Mouse (Mus musculus) heart, postnatal 25 days (tissue): ENCODE data around the gene Fam8a1. TPM values are rescaled to one million over a fixed set of nuclear protein-coding genes. Genes with fewer than 3 reads are reported as not detected.

Experiments
- DNase-seq: peaks from one replicate; pipeline ENCODE4 v3.0.0; 2022; ENCODE audit warnings: low spot score
- intact Hi-C: fragments of 180-260 bp; cut with DNase I; formaldehyde crosslinking; loops from one replicate; pipeline ENCODE4 v1.15.1; 2025
- total RNA-seq, 2 experiments: library from RNA; stranded (reverse); gene quantifications; 2 replicates each; pipeline ENCODE4 v1.2.3; 2021

Fam8a1 gene
- total RNA-seq, result 10 to 100 TPM; 31.0 to 37.0 TPM

- intact Hi-C loops, result no loop called here
- DNase-seq, result peak; percentile 81
Observed at GRCm38 (mm10) chr13:46669048-46669619, at the start of gene Fam8a1. Gene Fam8a1 (plus strand): TSS chr13:46669522.

GRCm38 (mm10) chr13:46619633-46620032, 49.7 kb upstream of the Fam8a1 start:
- intact Hi-C loops, result no loop called here

GRCm38 (mm10) chr13:46620964-46621757, 48.2 kb upstream of the Fam8a1 start:
- no peak for DNase-seq
- intact Hi-C loops, result no loop called here

More at GRCm38 (mm10) chr13:46619633-46620032, 49.7 kb upstream of the Fam8a1 start:
- DNase-seq, result peak; percentile 22

- intact Hi-C loops, result no loop called here
- no peak for DNase-seq
Observed at GRCm38 (mm10) chr13:46626608-46627007, 42.7 kb upstream of the Fam8a1 start.

- intact Hi-C loops, result no loop called here
- no peak for DNase-seq
Observed at GRCm38 (mm10) chr13:46627841-46628240, 41.5 kb upstream of the Fam8a1 start.

- intact Hi-C loops, result no loop called here
- no peak for DNase-seq
Observed at GRCm38 (mm10) chr13:46629391-46629790, 39.9 kb upstream of the Fam8a1 start.

- DNase-seq, result no peak
- intact Hi-C loops, result no loop called here
Observed at GRCm38 (mm10) chr13:46632796-46633195, 36.5 kb upstream of the Fam8a1 start.

GRCm38 (mm10) chr13:46633320-46634132, 35.8 kb upstream of the Fam8a1 start:
- no peak for DNase-seq
- intact Hi-C loops, result no loop called here

- intact Hi-C loops, result no loop called here
- DNase-seq, result no peak
Observed at GRCm38 (mm10) chr13:46634133-46634488, 35.2 kb upstream of the Fam8a1 start.

- intact Hi-C loops, result no loop called here
- DNase-seq, result no peak
Observed at GRCm38 (mm10) chr13:46640608-46641468, 28.5 kb upstream of the Fam8a1 start.

GRCm38 (mm10) chr13:46642318-46642717, 27.0 kb upstream of the Fam8a1 start:
- DNase-seq, result no peak
- intact Hi-C loops, result no loop called here

GRCm38 (mm10) chr13:46644175-46644574, 25.1 kb upstream of the Fam8a1 start:
- no peak for DNase-seq
- intact Hi-C loops, result no loop called here

GRCm38 (mm10) chr13:46645476-46645875, 23.8 kb upstream of the Fam8a1 start:
- intact Hi-C loops, result no loop called here
- DNase-seq, result no peak

GRCm38 (mm10) chr13:46651853-46652252, 17.5 kb upstream of the Fam8a1 start:
- DNase-seq, result no peak
- intact Hi-C loops, result no loop called here

- intact Hi-C loops, result no loop called here
Observed at GRCm38 (mm10) chr13:46652671-46653070, 16.7 kb upstream of the Fam8a1 start.

GRCm38 (mm10) chr13:46653671-46654070, 15.7 kb upstream of the Fam8a1 start:
- no peak for DNase-seq
- intact Hi-C loops, result no loop called here

More at GRCm38 (mm10) chr13:46652671-46653070, 16.7 kb upstream of the Fam8a1 start:
- DNase-seq, result no peak

GRCm38 (mm10) chr13:46654566-46654965, 14.8 kb upstream of the Fam8a1 start:
- intact Hi-C loops, result no loop called here
- DNase-seq, result no peak

- intact Hi-C loops, result no loop called here
- no peak for DNase-seq
Observed at GRCm38 (mm10) chr13:46659211-46659610, 10.1 kb upstream of the Fam8a1 start.

GRCm38 (mm10) chr13:46663461-46663964, 5.8 kb upstream of the Fam8a1 start:
- intact Hi-C loops, result loop anchor here (2.0 kb wide), 1 partner anchor 353 kb away; no protein-coding TSS in a partner anchor

More at GRCm38 (mm10) chr13:46663461-46663964, 5.8 kb upstream of the Fam8a1 start:
- no peak for DNase-seq
